Mouse (Mus musculus): ENCODE results near the gene Syde1. TPM values are rescaled to one million over a fixed set of nuclear protein-coding genes. Genes with fewer than 3 reads are reported as not detected.
"Not testable (repeated sequence)": the region's sequence is repeated elsewhere in the genome, so short reads cannot be mapped to it uniquely, and the experiment has no call there.

Gene Syde1
- polyA plus RNA-seq (2014; fragmentation: Nextera tagmentation; extraction: Ambion mirVana), result 19.9 and 22.6 TPM in 2 replicates

DNA sequence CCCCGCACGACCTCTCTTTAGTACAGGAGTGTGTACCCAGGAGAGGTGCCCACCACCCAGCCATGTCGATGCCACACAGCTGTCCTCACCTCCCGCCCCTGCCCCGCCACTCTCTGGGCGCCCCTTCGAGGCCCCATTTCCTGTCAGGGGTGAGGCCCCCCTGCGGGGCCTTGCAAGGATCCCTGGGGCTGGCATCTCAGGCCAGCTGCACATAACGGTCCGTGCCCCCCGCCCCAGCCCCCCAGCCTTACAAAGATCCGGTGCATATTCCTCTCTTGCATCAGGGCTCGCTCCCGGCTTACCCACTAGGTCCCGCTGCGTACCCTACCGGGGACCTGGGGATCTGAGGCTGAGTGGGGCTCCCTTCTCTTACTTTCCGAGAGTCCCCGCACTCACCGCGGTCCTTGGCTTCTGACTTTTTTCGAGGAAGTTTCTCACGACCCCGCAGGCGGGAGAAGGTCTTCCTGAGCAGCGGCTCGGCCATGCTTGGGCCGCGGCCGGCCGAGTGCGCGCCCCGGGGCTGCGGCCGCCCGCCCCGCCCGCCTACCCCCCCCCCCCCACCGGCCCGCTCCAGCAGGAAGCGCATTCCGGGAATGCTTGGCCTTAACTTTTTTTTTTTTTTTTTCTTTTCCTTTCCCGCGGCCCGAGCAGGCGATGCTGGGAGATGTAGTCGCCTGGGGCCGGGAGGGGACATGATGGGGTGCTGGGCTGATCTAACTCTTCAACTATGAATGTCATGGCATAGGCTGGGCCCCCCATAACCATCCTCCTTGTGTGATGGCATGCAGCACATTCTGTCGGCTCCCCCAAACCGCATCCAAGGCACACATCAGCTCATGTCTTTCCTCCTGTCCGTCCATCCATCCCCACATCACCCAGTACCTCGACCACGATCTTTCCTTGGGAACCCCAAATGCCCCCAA is at the start of gene Syde1:
Syde1 (minus strand) TSS at position 559 of the 923 bp plus-strand sequence.
- no peaks in the 10 kb centered on the region for H3K9me3 ChIP-seq (ENCODE audit: control insufficient read depth, low read length)
- DNase-seq (ENCODE audit: low spot score) (peak; percentile 74), ATAC-seq (ENCODE audit: insufficient number of reproducible peaks, low FRiP score, low TSS enrichment, low read depth) (peak; percentile 75)
- WGBS, result 4% methylated on average over 42 of the region's 54 CpGs
- peak within 1 kb of the TSS; percentile 79 for H3K4me2 ChIP-seq (ENCODE audit: low read depth, severe bottlenecking)
- peak within 1 kb of the TSS; percentile 73 for H3K27ac ChIP-seq (replicated peaks; ENCODE audit: low read depth, low read length)
- peaks cover 8% of the 10 kb centered on the region; the same call in 1 of the 2 replicates for H3K4me1 ChIP-seq (ENCODE audit: control insufficient read depth, insufficient read depth, low read length)
- peak within 1 kb of the TSS; percentile 88 for H3K9ac ChIP-seq (ENCODE audit: low read length)
- H3K4me3 ChIP-seq (ENCODE audit: low read depth, low read length), result peak within 1 kb of the TSS; percentile 78
- H3K36me3 ChIP-seq (ENCODE audit: control insufficient read depth, insufficient read depth, low read length), result peaks cover 11% of the 10 kb centered on the region; the same call in 1 of the 2 replicates
- H3K27me3 ChIP-seq (ENCODE audit: control insufficient read depth, insufficient read depth, low read length), result no peaks in the 10 kb centered on the region

DNA sequence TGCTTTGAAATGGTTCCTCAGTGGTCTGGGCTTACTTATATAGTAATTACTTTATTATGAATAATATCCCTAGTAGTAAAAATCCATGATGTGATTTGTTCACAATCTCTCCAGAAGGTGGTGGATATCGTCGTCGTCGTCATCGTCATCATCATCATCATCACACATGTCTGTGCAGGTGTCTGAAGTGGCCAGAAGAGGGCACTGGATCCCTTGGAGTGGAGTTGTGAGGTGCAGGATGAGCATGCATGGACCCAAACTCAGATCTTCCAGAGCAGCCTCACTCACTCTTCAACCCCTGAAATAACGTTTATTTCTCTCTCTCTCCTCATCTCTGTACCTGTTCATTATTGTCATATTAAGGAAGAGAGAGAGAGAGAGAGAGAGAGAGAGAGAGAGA is 40.5 kb upstream of the Syde1 start:
- no peak overlapping the region for H3K27ac ChIP-seq (replicated peaks; ENCODE audit: low read depth, low read length)
- WGBS, result 24% methylated on average over 6 of the region's 6 CpGs
- no peak overlapping the region for H3K9ac ChIP-seq (ENCODE audit: low read length)
- DNase-seq (ENCODE audit: low spot score) (peak; percentile 39), ATAC-seq (ENCODE audit: insufficient number of reproducible peaks, low FRiP score, low TSS enrichment, low read depth) (no peak)
- no peaks in the 10 kb centered on the region for H3K36me3 ChIP-seq (ENCODE audit: control insufficient read depth, insufficient read depth, low read length)
- no peaks in the 10 kb centered on the region for H3K27me3 ChIP-seq (ENCODE audit: control insufficient read depth, insufficient read depth, low read length)
- H3K9me3 ChIP-seq (ENCODE audit: control insufficient read depth, low read length), result no peaks in the 10 kb centered on the region
- H3K4me3 ChIP-seq (ENCODE audit: low read depth, low read length), result no peak overlapping the region
- no peaks in the 10 kb centered on the region for H3K4me1 ChIP-seq (ENCODE audit: control insufficient read depth, insufficient read depth, low read length)
- no peak overlapping the region for H3K4me2 ChIP-seq (ENCODE audit: low read depth, severe bottlenecking)

- no peak overlapping the region for H3K4me2 ChIP-seq (ENCODE audit: low read depth, severe bottlenecking)
- ATAC-seq (ENCODE audit: insufficient number of reproducible peaks, low FRiP score, low TSS enrichment, low read depth) (no peak), DNase-seq (ENCODE audit: low spot score) (no peak)
- WGBS, result 82% methylated on average over 4 of the region's 4 CpGs
- H3K36me3 ChIP-seq (ENCODE audit: control insufficient read depth, insufficient read depth, low read length), result no peaks in the 10 kb centered on the region
- no peak overlapping the region for H3K27ac ChIP-seq (replicated peaks; ENCODE audit: low read depth, low read length)
- H3K9ac ChIP-seq (ENCODE audit: low read length), result no peak overlapping the region
- H3K27me3 ChIP-seq (ENCODE audit: control insufficient read depth, insufficient read depth, low read length), result no peaks in the 10 kb centered on the region
- H3K9me3 ChIP-seq (ENCODE audit: control insufficient read depth, low read length), result no peaks in the 10 kb centered on the region
- no peak overlapping the region for H3K4me3 ChIP-seq (ENCODE audit: low read depth, low read length)
- no peaks in the 10 kb centered on the region for H3K4me1 ChIP-seq (ENCODE audit: control insufficient read depth, insufficient read depth, low read length)
These were observed 38.4 kb upstream of the Syde1 start for GRCm38 (mm10) chr10:78630194-78630593.

- H3K9ac ChIP-seq (ENCODE audit: low read length); DNase-seq (ENCODE audit: low spot score); H3K27me3 ChIP-seq (ENCODE audit: control insufficient read depth, insufficient read depth, low read length); H3K27ac ChIP-seq (replicated peaks; ENCODE audit: low read depth, low read length); H3K4me3 ChIP-seq (ENCODE audit: low read depth, low read length); H3K9me3 ChIP-seq (ENCODE audit: control insufficient read depth, low read length); H3K4me1 ChIP-seq (ENCODE audit: control insufficient read depth, insufficient read depth, low read length); H3K4me2 ChIP-seq (ENCODE audit: low read depth, severe bottlenecking); H3K36me3 ChIP-seq (ENCODE audit: control insufficient read depth, insufficient read depth, low read length); ATAC-seq (ENCODE audit: insufficient number of reproducible peaks, low FRiP score, low TSS enrichment, low read depth): not testable (repeated sequence)
- 80% methylated on average over 3 of the region's 3 CpGs for WGBS
These were observed 31.4 kb upstream of the Syde1 start for GRCm38 (mm10) chr10:78623143-78623542.

GRCm38 (mm10) chr10:78617974-78618373 is 26.2 kb upstream of the Syde1 start, which contains the start of gene Olfr1357:
Olfr1357 (minus strand) TSS chr10:78618074.
- ATAC-seq (ENCODE audit: insufficient number of reproducible peaks, low FRiP score, low TSS enrichment, low read depth) (no peak), DNase-seq (ENCODE audit: low spot score) (no peak)
- no peaks in the 10 kb centered on the region for H3K36me3 ChIP-seq (ENCODE audit: control insufficient read depth, insufficient read depth, low read length)
- H3K27me3 ChIP-seq (ENCODE audit: control insufficient read depth, insufficient read depth, low read length), result no peaks in the 10 kb centered on the region
- H3K9me3 ChIP-seq (ENCODE audit: control insufficient read depth, low read length), result no peaks in the 10 kb centered on the region
- WGBS, result 86% methylated on average over 1 of the region's 1 CpGs
- no peaks in the 10 kb centered on the region for H3K4me1 ChIP-seq (ENCODE audit: control insufficient read depth, insufficient read depth, low read length)
- H3K4me2 ChIP-seq (ENCODE audit: low read depth, severe bottlenecking), result no peak within 1 kb of the TSS
- no peak within 1 kb of the TSS for H3K27ac ChIP-seq (replicated peaks; ENCODE audit: low read depth, low read length)
- H3K9ac ChIP-seq (ENCODE audit: low read length), result no peak within 1 kb of the TSS
- no peak within 1 kb of the TSS for H3K4me3 ChIP-seq (ENCODE audit: low read depth, low read length)

- ATAC-seq (ENCODE audit: insufficient number of reproducible peaks, low FRiP score, low TSS enrichment, low read depth) (no peak), DNase-seq (ENCODE audit: low spot score) (no peak)
- no peak overlapping the region for H3K4me3 ChIP-seq (ENCODE audit: low read depth, low read length)
- no peaks in the 10 kb centered on the region for H3K4me1 ChIP-seq (ENCODE audit: control insufficient read depth, insufficient read depth, low read length)
- WGBS, result 71% methylated on average over 3 of the region's 3 CpGs
- no peak overlapping the region for H3K27ac ChIP-seq (replicated peaks; ENCODE audit: low read depth, low read length)
- H3K9me3 ChIP-seq (ENCODE audit: control insufficient read depth, low read length), result no peaks in the 10 kb centered on the region
- H3K4me2 ChIP-seq (ENCODE audit: low read depth, severe bottlenecking), result no peak overlapping the region
- no peaks in the 10 kb centered on the region for H3K27me3 ChIP-seq (ENCODE audit: control insufficient read depth, insufficient read depth, low read length)
- no peaks in the 10 kb centered on the region for H3K36me3 ChIP-seq (ENCODE audit: control insufficient read depth, insufficient read depth, low read length)
- H3K9ac ChIP-seq (ENCODE audit: low read length), result no peak overlapping the region
These were observed 15.8 kb upstream of the Syde1 start for GRCm38 (mm10) chr10:78607602-78608001.

GRCm38 (mm10) chr10:78605080-78605479 is 13.3 kb upstream of the Syde1 start:
- Histone ChIP-seq H3K4me3 (ENCODE audit: low read depth, low read length) (no peak overlapping the region), H3K4me2 (ENCODE audit: low read depth, severe bottlenecking) (no peak overlapping the region), H3K9me3 (ENCODE audit: control insufficient read depth, low read length) (no peaks in the 10 kb centered on the region), H3K36me3 (ENCODE audit: control insufficient read depth, insufficient read depth, low read length) (no peaks in the 10 kb centered on the region), H3K27ac (replicated peaks; ENCODE audit: low read depth, low read length) (no peak overlapping the region), H3K9ac (ENCODE audit: low read length) (no peak overlapping the region), H3K4me1 (ENCODE audit: control insufficient read depth, insufficient read depth, low read length) (no peaks in the 10 kb centered on the region), H3K27me3 (ENCODE audit: control insufficient read depth, insufficient read depth, low read length) (no peaks in the 10 kb centered on the region)
- peak; percentile 23 for DNase-seq (ENCODE audit: low spot score)
- no peak for ATAC-seq (ENCODE audit: insufficient number of reproducible peaks, low FRiP score, low TSS enrichment, low read depth)
- WGBS, result 60% methylated on average over 3 of the region's 3 CpGs

DNA sequence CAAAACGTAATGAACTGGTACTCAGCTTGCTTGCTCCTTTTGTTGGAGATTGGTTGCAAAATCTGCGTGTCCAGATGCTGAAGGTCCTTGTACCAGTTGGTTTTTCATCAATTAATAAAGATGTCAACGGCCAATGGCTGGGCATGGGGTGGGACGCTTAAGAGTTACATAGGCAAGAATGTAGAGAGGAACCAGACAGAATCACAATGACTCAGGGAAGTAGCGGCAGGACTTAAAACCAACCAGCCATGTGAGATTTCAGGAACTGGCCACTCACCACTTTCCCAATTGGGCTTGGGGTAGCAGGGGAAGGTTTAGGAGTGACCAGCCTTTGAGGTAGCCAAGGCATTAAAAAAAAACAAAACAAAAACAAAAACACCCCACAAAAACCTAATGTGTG is 8.1 kb upstream of the Syde1 start:
- no peaks in the 10 kb centered on the region for H3K36me3 ChIP-seq (ENCODE audit: control insufficient read depth, insufficient read depth, low read length)
- no peak overlapping the region for H3K27ac ChIP-seq (replicated peaks; ENCODE audit: low read depth, low read length)
- no peak overlapping the region for H3K9ac ChIP-seq (ENCODE audit: low read length)
- no peak for ATAC-seq (ENCODE audit: insufficient number of reproducible peaks, low FRiP score, low TSS enrichment, low read depth)
- H3K4me3 ChIP-seq (ENCODE audit: low read depth, low read length), result no peak overlapping the region
- no peaks in the 10 kb centered on the region for H3K27me3 ChIP-seq (ENCODE audit: control insufficient read depth, insufficient read depth, low read length)
- no peaks in the 10 kb centered on the region for H3K4me1 ChIP-seq (ENCODE audit: control insufficient read depth, insufficient read depth, low read length)
- H3K4me2 ChIP-seq (ENCODE audit: low read depth, severe bottlenecking), result no peak overlapping the region
- peak; percentile 6 for DNase-seq (ENCODE audit: low spot score)
- 91% methylated on average over 5 of the region's 5 CpGs for WGBS
- H3K9me3 ChIP-seq (ENCODE audit: control insufficient read depth, low read length), result no peaks in the 10 kb centered on the region

Data from limb, embryonic 11.5 days (tissue).